Mouse (Mus musculus) erythroblast, embryonic 14.5 days (primary cell): Measurements from ENCODE around the gene Prkrip1.

ENCODE experiments used
- GATA1 ChIP-seq: IDR thresholded peaks from 2 replicates; pipeline ENCODE4 v1.6.1; 2012; ENCODE audit warnings: low read length, inconsistent platforms, mixed read lengths
- TAL1 ChIP-seq: IDR thresholded peaks from 3 replicates; pipeline ENCODE4 v1.6.1; 2012; ENCODE audit warnings: low read length, inconsistent platforms, mixed read lengths

GRCm38 (mm10) chr5:136152365-136152764, 46.4 kb downstream of the Prkrip1 start:
- TF ChIP-seq GATA1 (no peak), TAL1 (no peak)
